Mouse (Mus musculus) midbrain, embryonic 16.5 days (tissue): ENCODE measurements around the gene Samd7. TPM values are rescaled to one million over a fixed set of nuclear protein-coding genes. Genes with fewer than 3 reads are reported as not detected.

Source experiments
- ATAC-seq: fragments of 200-750 bp; cut with Nextera tagmentation; 2 replicates; pipeline ENCODE4 v1.8.0; 2017; ENCODE audit warnings: moderate TSS enrichment
- H3K27ac ChIP-seq: fragments of 300-500 bp; sonication (generic); 2 replicates; pipeline ENCODE4 v1.5.1; 2014; ENCODE audit warnings: mild to moderate bottlenecking, low read length, mixed read lengths
- H3K27me3 ChIP-seq: fragments of 300-500 bp; sonication (generic); 2 replicates; pipeline ENCODE4 v1.6.1; 2014; ENCODE audit warnings: low read depth, low read length, mixed read lengths; ENCODE audit not compliant: control insufficient read depth, insufficient read depth
- H3K36me3 ChIP-seq: fragments of 300-500 bp; sonication (generic); 2 replicates; pipeline ENCODE4 v1.6.1; 2014; ENCODE audit warnings: mild to moderate bottlenecking, low read length, moderate library complexity, mixed read lengths; ENCODE audit not compliant: control insufficient read depth, insufficient read depth
- H3K4me1 ChIP-seq: fragments of 300-500 bp; sonication (generic); 2 replicates; pipeline ENCODE4 v1.6.1; 2014; ENCODE audit warnings: mild to moderate bottlenecking, low read length, mixed read lengths; ENCODE audit not compliant: control insufficient read depth, insufficient read depth
- H3K4me2 ChIP-seq: fragments of 300-500 bp; sonication (generic); 2 replicates; pipeline ENCODE4 v1.6.1; 2014; ENCODE audit warnings: mild to moderate bottlenecking, low read length, mixed read lengths
- H3K4me3 ChIP-seq: fragments of 300-500 bp; sonication (generic); 2 replicates; pipeline ENCODE4 v1.5.1; 2014; ENCODE audit warnings: low read depth, mild to moderate bottlenecking, low read length, moderate library complexity, mixed read lengths
- H3K9ac ChIP-seq: fragments of 300-500 bp; sonication (generic); 2 replicates; pipeline ENCODE4 v1.6.1; 2014; ENCODE audit warnings: low read depth, low read length, mixed read lengths
- H3K9me3 ChIP-seq: fragments of 300-500 bp; sonication (generic); replicated peaks from 2 replicates; pipeline ENCODE4 v1.6.1; 2014; ENCODE audit warnings: mild to moderate bottlenecking, low read length, mixed read lengths; ENCODE audit not compliant: control insufficient read depth, poor library complexity, severe bottlenecking
- WGBS: fragments of 180-500 bp; shearing (Covaris S2); extraction: QIAGEN DNeasy Blood & Tissue Kit; methylation state at CpG from one replicate; pipeline ENCODE4 v1.1.7; 2014; 5-methylcytosine and 5-hydroxymethylcytosine counted together
- polyA plus RNA-seq: library from polyadenylated mRNA; unstranded; fragments of >200 nt; fragmentation: Nextera tagmentation; extraction: Ambion mirVana; gene quantifications from 2 replicates; pipeline ENCODE4 v1.2.1, GENCODE M21; 2015

The Samd7 gene
- polyA plus RNA-seq, 1 experiment from 2014 or later, result 0.05 TPM

GRCm38 (mm10) chr3:30741306-30741705 is 4.8 kb upstream of the Samd7 start:
- H3K27ac ChIP-seq, result no peak overlapping the region
- H3K4me2 ChIP-seq, result no peak overlapping the region
- 0 out of 2 replicates have a peak, but pooled peaks cover 2% of the 10 kb centered on the region for H3K9me3 ChIP-seq
- ATAC-seq, result no peak
- no peak overlapping the region for H3K9ac ChIP-seq
- no peak overlapping the region for H3K4me3 ChIP-seq
- H3K4me1 ChIP-seq, result no peaks in the 10 kb centered on the region; the same call in 1 of the 2 replicates
- no peaks in the 10 kb centered on the region for H3K36me3 ChIP-seq
- WGBS, result 84% methylated on average over 6 of the region's 6 CpGs
- H3K27me3 ChIP-seq, result no peaks in the 10 kb centered on the region

DNA sequence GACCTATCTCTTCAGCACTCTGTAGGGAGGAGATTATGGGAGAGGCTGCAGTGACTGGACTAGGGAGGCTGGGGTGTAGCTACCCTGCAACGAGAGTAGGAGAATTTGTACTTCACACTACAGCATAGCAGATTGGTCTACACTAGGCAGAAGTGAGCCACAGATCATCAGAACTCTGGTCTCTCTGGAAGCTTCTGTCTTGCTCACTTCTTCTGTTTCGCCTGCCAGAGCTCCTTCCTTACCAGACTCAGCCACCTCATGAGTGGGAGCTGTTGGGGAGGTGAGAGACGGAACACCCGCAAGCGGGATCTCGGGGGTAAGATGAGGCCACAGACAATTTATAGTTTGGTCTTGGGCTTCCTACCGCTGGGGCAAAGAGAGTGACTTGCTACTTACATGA is 3.2 kb upstream of the Samd7 start:
- no peaks in the 10 kb centered on the region for H3K27me3 ChIP-seq
- H3K9ac ChIP-seq, result no peak overlapping the region
- no peak overlapping the region for H3K27ac ChIP-seq
- WGBS, result 93% methylated on average over 7 of the region's 7 CpGs
- H3K9me3 ChIP-seq, result 0 out of 2 replicates have a peak, but pooled peaks cover 2% of the 10 kb centered on the region
- no peaks in the 10 kb centered on the region for H3K36me3 ChIP-seq
- H3K4me2 ChIP-seq, result no peak overlapping the region
- H3K4me3 ChIP-seq, result no peak overlapping the region
- no peak for ATAC-seq
- no peaks in the 10 kb centered on the region for H3K4me1 ChIP-seq

DNA sequence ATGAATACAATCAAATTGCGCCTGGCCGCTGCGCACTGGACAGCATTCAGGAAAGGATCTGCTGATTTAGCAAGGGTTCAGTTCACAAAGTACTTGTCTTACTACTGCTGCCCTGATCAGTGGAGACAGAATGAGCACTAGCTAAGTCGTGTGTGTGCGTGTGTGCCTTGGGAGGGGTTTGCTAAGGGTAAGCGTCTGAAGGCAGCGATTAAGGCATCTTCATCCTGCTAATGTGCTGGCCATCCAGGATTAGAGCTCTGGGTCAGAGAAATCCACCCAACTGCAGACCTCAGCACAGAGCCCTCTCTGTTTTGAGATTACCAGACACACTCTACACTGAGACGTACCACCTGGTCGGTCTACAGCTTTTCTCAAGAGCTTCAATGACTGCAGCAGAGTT is 2.2 kb downstream of the Samd7 start:
- H3K4me1 ChIP-seq, result no peaks in the 10 kb centered on the region
- ATAC-seq, result no peak
- no peak overlapping the region for H3K9ac ChIP-seq
- no peak overlapping the region for H3K4me3 ChIP-seq
- H3K27ac ChIP-seq, result no peak overlapping the region
- WGBS, result 90% methylated on average over 9 of the region's 9 CpGs
- H3K4me2 ChIP-seq, result no peak overlapping the region
- H3K9me3 ChIP-seq, result 0 out of 2 replicates have a peak, but pooled peaks cover 2% of the 10 kb centered on the region
- H3K36me3 ChIP-seq, result no peaks in the 10 kb centered on the region
- H3K27me3 ChIP-seq, result no peaks in the 10 kb centered on the region

- Histone ChIP-seq H3K4me1 (no peaks in the 10 kb centered on the region), H3K36me3 (no peaks in the 10 kb centered on the region), H3K9ac (no peak overlapping the region), H3K27ac (no peak overlapping the region), H3K27me3 (no peaks in the 10 kb centered on the region), H3K9me3 (no peaks in the 10 kb centered on the region), H3K4me2 (no peak overlapping the region), H3K4me3 (no peak overlapping the region)
- whole genome bisulfite sequencing, result 93% methylated on average over 4 of the region's 4 CpGs
- no peak for ATAC-seq
Observed at GRCm38 (mm10) chr3:30754696-30755095, 8.6 kb downstream of the Samd7 start.

- WGBS, result 87% methylated on average over 4 of the region's 4 CpGs
- Histone ChIP-seq H3K4me1 (no peaks in the 10 kb centered on the region), H3K4me3 (no peak overlapping the region), H3K36me3 (no peaks in the 10 kb centered on the region), H3K27ac (no peak overlapping the region), H3K4me2 (no peak overlapping the region), H3K27me3 (no peaks in the 10 kb centered on the region), H3K9me3 (no peaks in the 10 kb centered on the region), H3K9ac (no peak overlapping the region)
- no peak for ATAC-seq
Observed at GRCm38 (mm10) chr3:30764877-30765276, 18.8 kb downstream of the Samd7 start.

DNA sequence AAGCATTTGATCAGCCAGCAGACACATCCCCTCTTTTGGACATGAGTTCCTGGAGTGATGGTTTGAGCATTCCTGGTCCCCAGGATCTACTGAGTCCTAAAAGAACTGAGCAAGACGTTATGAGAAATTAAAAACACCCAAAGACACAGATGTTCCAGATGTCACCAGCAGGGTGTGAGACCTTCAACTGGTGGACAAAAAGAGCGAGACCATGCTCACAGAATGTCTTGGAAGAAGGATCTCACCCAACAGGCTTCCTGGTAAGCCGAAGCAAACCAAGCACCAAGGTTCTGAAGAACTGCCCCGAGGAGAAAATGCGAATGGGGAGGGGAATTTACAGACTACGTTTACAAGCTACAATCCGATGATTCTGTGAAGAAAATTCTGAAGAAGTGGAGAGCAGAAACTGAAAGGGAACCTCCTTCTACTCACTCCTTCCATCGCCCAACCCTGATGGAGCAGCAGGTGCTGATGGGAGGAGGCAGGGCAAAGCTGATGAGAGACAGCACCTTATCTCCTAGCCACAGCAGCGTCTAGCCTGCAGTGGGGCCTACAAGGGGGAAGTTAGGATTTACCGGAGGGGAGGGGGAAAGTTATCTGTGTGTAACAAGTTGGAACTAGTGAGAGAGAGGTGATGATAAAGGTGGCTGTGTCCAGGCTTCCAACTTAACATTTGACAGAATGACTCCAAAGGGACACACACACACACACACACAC is 19.4 kb downstream of the Samd7 start:
- H3K36me3 ChIP-seq, result no peaks in the 10 kb centered on the region
- no peaks in the 10 kb centered on the region for H3K27me3 ChIP-seq
- H3K4me1 ChIP-seq, result no peaks in the 10 kb centered on the region
- H3K9ac ChIP-seq, result no peak overlapping the region
- no peak overlapping the region for H3K4me2 ChIP-seq
- 82% methylated on average over 10 of the region's 10 CpGs for WGBS
- no peaks in the 10 kb centered on the region for H3K9me3 ChIP-seq
- no peak overlapping the region for H3K27ac ChIP-seq
- H3K4me3 ChIP-seq, result no peak overlapping the region
- ATAC-seq, result no peak

DNA sequence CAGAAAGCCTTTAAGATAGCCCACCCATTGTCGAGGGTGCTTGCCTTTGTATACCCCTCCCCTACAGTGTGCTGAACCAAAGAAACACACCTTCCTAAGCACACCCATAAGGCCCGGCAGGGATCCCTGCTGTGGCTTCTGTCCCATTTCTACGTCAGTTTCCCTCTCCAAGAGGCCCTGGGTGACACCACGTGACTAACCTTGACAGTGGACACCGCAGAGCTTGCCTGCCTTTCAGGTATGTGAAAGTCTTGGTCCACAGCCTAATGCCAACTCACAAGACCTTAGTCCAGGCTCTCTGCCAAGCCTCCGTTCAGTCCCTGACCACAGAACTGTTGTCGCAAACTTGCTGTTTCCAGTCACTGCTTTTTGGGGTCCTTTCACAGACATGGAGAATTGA is 20.1 kb downstream of the Samd7 start:
- no peaks in the 10 kb centered on the region for H3K27me3 ChIP-seq
- no peak overlapping the region for H3K27ac ChIP-seq
- no peaks in the 10 kb centered on the region for H3K36me3 ChIP-seq
- WGBS, result 75% methylated on average over 7 of the region's 7 CpGs
- ATAC-seq, result no peak
- no peaks in the 10 kb centered on the region for H3K9me3 ChIP-seq
- no peak overlapping the region for H3K4me3 ChIP-seq
- no peaks in the 10 kb centered on the region for H3K4me1 ChIP-seq
- no peak overlapping the region for H3K9ac ChIP-seq
- H3K4me2 ChIP-seq, result no peak overlapping the region

- WGBS, result 93% methylated on average over 6 of the region's 6 CpGs
- no peaks in the 10 kb centered on the region for H3K27me3 ChIP-seq
- no peak overlapping the region for H3K4me2 ChIP-seq
- no peaks in the 10 kb centered on the region for H3K4me1 ChIP-seq
- no peak for ATAC-seq
- no peaks in the 10 kb centered on the region for H3K36me3 ChIP-seq
- no peak overlapping the region for H3K9ac ChIP-seq
- no peak overlapping the region for H3K4me3 ChIP-seq
- no peaks in the 10 kb centered on the region for H3K9me3 ChIP-seq
- no peak overlapping the region for H3K27ac ChIP-seq
Observed at GRCm38 (mm10) chr3:30767271-30767670, 21.2 kb downstream of the Samd7 start.

DNA sequence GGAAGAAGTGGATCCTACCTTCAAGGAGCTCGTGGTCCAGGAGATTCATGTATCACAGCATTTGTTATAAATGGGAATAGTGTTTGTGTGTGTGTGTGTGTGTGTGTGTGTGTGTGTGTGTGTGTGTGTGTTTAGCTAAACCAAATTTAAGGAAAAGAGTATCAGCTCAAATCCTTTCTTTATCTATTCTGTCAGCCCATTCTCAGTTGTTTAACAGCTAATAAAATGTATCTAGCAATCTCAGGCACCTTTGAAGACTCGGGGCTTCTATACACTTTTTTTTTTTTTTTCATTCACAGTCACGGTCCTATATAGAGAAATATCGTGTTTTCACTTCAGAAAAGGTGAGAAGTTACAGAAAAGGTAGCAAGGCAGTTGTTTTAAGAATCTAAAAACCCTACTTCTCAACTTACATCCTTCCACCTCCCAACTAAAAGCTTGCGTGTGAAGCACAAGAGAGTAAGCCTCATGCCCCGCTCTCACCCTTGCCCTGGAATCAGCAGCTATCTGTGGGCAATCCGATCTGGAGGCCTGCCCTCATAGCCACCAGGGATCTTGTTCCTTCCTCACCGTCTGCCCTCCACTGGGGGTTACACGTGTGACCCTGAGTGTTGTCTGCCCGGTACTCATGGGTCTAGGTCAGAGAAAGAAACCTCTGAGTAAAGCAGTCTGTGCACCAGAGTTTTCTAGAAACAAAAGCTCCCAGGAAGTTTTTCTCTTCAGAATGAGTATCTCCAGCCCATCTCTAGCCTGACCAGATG is 23.8 kb downstream of the Samd7 start:
- H3K27ac ChIP-seq, result no peak overlapping the region
- no peaks in the 10 kb centered on the region for H3K9me3 ChIP-seq
- no peaks in the 10 kb centered on the region for H3K4me1 ChIP-seq
- no peak overlapping the region for H3K9ac ChIP-seq
- H3K4me3 ChIP-seq, result no peak overlapping the region
- H3K4me2 ChIP-seq, result no peak overlapping the region
- 73% methylated on average over 10 of the region's 10 CpGs for WGBS
- H3K36me3 ChIP-seq, result no peaks in the 10 kb centered on the region
- H3K27me3 ChIP-seq, result no peaks in the 10 kb centered on the region
- no peak for ATAC-seq
